Mouse (Mus musculus) olfactory bulb, adult 2 months (tissue): ENCODE measurements around the gene Myo1a. TPM values are rescaled to one million over a fixed set of nuclear protein-coding genes. Genes with fewer than 3 reads are reported as not detected.

Experiments used
- H3K27ac ChIP-seq: fragments of 200-500 bp; 2 replicates; pipeline ENCODE4 v1.5.1; 2012; ENCODE audit warnings: low read depth, low read length; ENCODE audit not compliant: insufficient read depth
- H3K4me1 ChIP-seq: fragments of 200-500 bp; 2 replicates; pipeline ENCODE4 v1.6.1; 2012; ENCODE audit warnings: low read length; ENCODE audit not compliant: control insufficient read depth, insufficient read depth
- H3K4me3 ChIP-seq: fragments of 200-500 bp; 2 replicates; pipeline ENCODE4 v1.5.1; 2012; ENCODE audit warnings: mild to moderate bottlenecking, low read depth, low read length, moderate library complexity; ENCODE audit not compliant: insufficient read depth
- CTCF ChIP-seq: fragments of 200-500 bp; IDR thresholded peaks from 2 replicates; pipeline ENCODE4 v1.5.1; 2012; ENCODE audit warnings: low read depth, mild to moderate bottlenecking, low read length, moderate library complexity; ENCODE audit not compliant: insufficient read depth
- POLR2A ChIP-seq: fragments of 200-500 bp; IDR thresholded peaks from 2 replicates; pipeline ENCODE4 v1.6.1; 2012; ENCODE audit warnings: mild to moderate bottlenecking, low read depth, low read length, moderate library complexity; ENCODE audit not compliant: insufficient read depth
- WGBS: fragments of 180-500 bp; shearing (Covaris S2); methylation state at CpG from one replicate; pipeline ENCODE4 v1.1.7; 2018; 5-methylcytosine and 5-hydroxymethylcytosine counted together
- polyA plus RNA-seq: library from polyadenylated mRNA; stranded (reverse); fragments of >200 nt; gene quantifications from 2 replicates; pipeline ENCODE4 v1.2.4, GENCODE M21; 2012; ENCODE audit warnings: low replicate concordance; ENCODE audit not compliant: missing spikeins, insufficient read depth, insufficient read length

Gene Myo1a
- polyA plus RNA-seq, 1 experiment = not detected

- Histone ChIP-seq H3K4me1 (peaks cover 29% of the 10 kb centered on the region), H3K27ac (no peak overlapping the region), H3K4me3 (no peak overlapping the region)
- peak; percentile 42; the same call in 1 of the 2 replicates for TF ChIP-seq CTCF
- no peak for TF ChIP-seq POLR2A
- 38% methylated on average over 2 of the region's 2 CpGs for WGBS
Observed at GRCm38 (mm10) chr10:127671276-127671675, 33.7 kb upstream of the Myo1a start.

DNA sequence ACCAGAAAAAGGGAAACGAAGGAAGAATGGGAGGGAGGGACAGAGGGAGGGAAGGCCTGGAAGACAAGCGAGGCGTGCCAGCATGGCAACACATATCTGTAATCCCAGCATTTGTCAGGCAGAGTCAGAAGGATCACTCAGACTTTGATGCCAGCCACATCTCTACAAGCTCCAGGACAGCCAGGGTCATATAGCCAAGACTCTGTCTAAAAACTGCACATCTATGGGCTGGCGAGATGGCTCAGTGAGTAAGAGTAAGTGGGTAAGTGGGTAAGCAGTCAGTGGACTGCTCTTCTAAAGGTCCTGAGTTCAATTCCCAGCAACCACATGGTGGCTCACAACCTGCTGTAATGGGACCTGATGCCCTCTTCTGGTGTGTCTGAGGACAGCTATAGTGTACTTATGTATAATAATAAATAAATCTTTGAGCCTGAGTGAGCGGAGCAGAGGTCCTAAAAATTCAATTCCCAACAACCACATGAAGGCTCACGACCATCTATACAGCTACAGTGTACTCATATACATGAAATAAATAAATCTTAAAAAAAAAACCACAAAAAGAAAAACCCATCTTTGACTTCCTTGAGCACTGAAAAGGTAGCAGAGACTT, 30.8 kb upstream of the Myo1a start:
- Histone ChIP-seq H3K4me3 (no peak overlapping the region), H3K27ac (no peak overlapping the region), H3K4me1 (peaks cover 14% of the 10 kb centered on the region)
- 91% methylated on average over 6 of the region's 6 CpGs for WGBS
- TF ChIP-seq CTCF = no peak
- TF ChIP-seq POLR2A = no peak

DNA sequence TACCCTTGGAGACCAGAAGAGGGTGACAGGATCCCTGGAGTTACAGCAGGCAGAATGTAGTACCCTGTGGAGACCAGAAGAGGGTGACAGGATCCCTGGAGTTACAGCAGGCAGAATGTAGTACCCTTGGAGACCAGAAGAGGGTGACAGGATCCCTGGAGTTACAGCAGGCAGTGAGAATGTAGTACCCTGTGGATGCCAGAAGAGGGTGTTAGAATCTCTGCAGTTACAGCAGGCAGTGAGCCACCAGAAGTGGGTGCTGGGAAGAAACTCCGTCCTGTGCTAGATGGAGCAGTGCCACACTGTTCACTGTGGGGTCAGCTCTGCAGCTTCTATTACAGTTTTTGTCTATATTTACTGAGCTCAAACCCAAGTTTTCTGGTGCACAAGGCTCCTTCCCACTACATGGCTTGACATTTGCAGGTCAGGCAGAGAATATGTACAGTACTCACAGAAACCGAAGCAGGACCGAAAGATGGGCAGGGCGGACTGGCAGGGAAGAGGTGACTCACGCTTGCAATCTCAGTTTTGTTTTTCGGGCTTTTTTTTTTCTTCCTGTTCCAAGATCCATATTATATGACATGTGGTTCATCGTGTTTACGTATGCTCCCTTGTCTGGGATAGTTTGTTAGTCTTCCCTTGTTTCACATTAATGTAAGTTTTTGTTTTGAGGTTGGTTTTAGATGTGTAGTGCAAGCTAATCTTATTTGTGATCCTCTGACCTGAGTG, 30.0 kb upstream of the Myo1a start:
- WGBS = 57% methylated on average over 8 of the region's 8 CpGs
- peaks cover 10% of the 10 kb centered on the region for H3K4me1 ChIP-seq
- no peak overlapping the region for H3K4me3 ChIP-seq
- TF ChIP-seq CTCF (peak; percentile 59), POLR2A (no peak)
- H3K27ac ChIP-seq = no peak overlapping the region

- no peak overlapping the region for H3K27ac ChIP-seq
- H3K4me1 ChIP-seq = peaks cover 7% of the 10 kb centered on the region
- no peak overlapping the region for H3K4me3 ChIP-seq
- TF ChIP-seq CTCF (no peak), POLR2A (no peak)
- 43% methylated on average over 5 of the region's 5 CpGs for WGBS
Observed at GRCm38 (mm10) chr10:127675859-127676398, 29.0 kb upstream of the Myo1a start.

DNA sequence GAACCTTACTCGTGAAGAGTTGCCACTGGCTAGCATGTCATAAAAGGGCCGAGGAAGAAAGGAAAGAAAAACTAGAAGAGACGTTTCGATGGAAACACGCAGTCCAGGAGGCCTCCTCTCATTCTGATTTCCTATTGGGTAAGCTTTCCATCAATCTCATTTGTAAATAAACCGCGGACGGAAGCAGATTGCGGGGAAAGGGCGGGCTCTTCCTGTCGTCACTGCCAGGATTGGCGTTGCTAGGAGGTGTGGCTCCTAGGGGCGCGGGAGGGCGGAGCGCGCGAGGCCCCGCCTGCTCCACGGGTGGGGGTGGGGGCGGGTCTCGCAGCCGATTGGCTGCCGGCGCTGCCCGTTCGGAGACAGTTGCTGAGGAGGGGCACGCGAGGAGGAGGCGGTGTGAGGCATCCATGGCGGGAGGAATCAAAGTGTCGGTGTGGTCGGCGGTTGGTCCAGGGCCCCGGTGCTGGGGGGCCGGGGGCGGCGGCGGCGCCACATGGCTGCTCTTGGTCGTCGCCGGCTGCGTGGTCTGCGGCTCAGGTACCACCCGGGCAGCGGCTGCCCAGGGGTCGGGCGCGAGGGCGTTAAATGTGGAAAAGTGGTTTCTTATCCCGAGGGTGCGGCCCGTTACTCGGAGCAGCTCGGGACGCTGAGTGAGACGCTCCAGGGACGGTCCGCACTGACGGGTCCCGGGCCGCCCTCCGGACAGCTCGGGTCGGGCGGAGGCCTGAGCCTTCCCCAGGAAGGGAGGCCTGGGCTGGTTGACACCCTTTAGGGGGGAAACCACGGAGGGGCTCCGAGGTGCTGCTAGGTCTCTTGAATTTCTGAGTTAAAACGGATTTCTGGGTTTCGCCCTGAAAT, 28.1 kb upstream of the Myo1a start:
- WGBS = under 1% methylated on average over 71 of the region's 71 CpGs
- H3K4me1 ChIP-seq = peaks cover 7% of the 10 kb centered on the region
- peak overlapping the region; percentile 87 for H3K4me3 ChIP-seq
- H3K27ac ChIP-seq = peak overlapping the region; percentile 64; the same call in 1 of the 2 replicates
- TF ChIP-seq POLR2A (no peak), CTCF (no peak)

DNA sequence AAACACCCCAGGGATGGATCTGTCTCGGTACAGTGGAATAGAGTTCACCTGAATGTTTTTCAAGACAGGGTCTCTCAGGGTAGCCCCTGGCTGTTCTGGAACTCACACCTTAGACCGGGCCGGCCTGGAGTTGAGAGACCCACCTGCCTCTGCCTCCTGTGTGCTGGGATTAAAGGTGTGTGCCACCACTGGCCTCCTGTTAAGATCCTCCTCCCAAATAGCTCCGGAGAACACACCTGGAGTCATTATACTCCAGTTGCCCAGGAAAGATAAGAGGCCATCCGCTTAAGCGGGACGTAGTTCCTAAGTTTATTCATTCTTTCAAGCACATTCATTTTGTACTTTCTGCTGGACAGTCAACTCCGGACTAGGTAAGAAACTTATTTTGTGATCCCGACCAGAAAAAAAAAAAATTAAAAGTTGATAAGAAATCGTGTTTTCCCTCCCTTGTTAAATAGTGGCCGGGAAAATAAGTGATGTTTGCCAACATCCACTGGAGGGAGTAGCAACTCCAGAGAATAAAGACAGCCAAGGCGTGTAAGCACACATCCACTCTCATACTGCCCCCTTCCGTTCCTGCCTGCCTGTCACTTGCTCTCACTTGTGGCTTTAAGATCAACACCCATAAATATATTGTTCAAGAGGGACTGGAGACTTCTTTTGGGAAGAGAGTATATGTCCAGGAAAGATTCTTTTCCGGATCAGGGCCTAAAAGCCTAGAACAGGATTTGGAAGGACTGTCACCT, 27.2 kb upstream of the Myo1a start:
- 9% methylated on average over 14 of the region's 14 CpGs for WGBS
- Histone ChIP-seq H3K4me3 (peak overlapping the region; percentile 87), H3K27ac (no peak overlapping the region), H3K4me1 (peaks cover 7% of the 10 kb centered on the region)
- TF ChIP-seq POLR2A = no peak

- 97% methylated on average over 1 of the region's 1 CpGs for WGBS
- no peak overlapping the region for H3K27ac ChIP-seq
- H3K4me3 ChIP-seq = no peak overlapping the region
- peaks cover 7% of the 10 kb centered on the region for H3K4me1 ChIP-seq
- no peak for TF ChIP-seq CTCF
- no peak for TF ChIP-seq POLR2A
Observed at GRCm38 (mm10) chr10:127679208-127679607, 25.8 kb upstream of the Myo1a start.

GRCm38 (mm10) chr10:127679881-127680280, 25.1 kb upstream of the Myo1a start:
- H3K4me3 ChIP-seq = no peak overlapping the region
- WGBS = 84% methylated on average over 3 of the region's 3 CpGs
- peaks cover 7% of the 10 kb centered on the region for H3K4me1 ChIP-seq
- no peak for TF ChIP-seq POLR2A
- no peak for TF ChIP-seq CTCF
- no peak overlapping the region for H3K27ac ChIP-seq
